Mouse (Mus musculus) forebrain, embryonic 13.5 days (tissue): ENCODE measurements around the gene Zcchc13. TPM values are rescaled to one million over a fixed set of nuclear protein-coding genes. Genes with fewer than 3 reads are reported as not detected.

Source experiments
- ATAC-seq: fragments of 200-750 bp; cut with Nextera tagmentation; 2 replicates; pipeline ENCODE4 v1.8.0; 2017
- H3K27ac ChIP-seq: fragments of 300-500 bp; sonication (generic); 2 replicates; pipeline ENCODE4 v1.5.1; 2015; ENCODE audit warnings: inconsistent platforms, mild to moderate bottlenecking, moderate library complexity
- H3K27me3 ChIP-seq: fragments of 300-500 bp; sonication (generic); 2 replicates; pipeline ENCODE4 v1.6.1; 2015; ENCODE audit warnings: mild to moderate bottlenecking, inconsistent platforms
- H3K36me3 ChIP-seq: fragments of 300-500 bp; sonication (generic); 2 replicates; pipeline ENCODE4 v1.6.1; 2015; ENCODE audit warnings: mild to moderate bottlenecking, inconsistent platforms; ENCODE audit not compliant: poor library complexity, severe bottlenecking
- H3K4me1 ChIP-seq: fragments of 300-500 bp; sonication (generic); 2 replicates; pipeline ENCODE4 v1.6.1; 2015; ENCODE audit warnings: inconsistent platforms
- H3K4me2 ChIP-seq: fragments of 300-500 bp; sonication (generic); 2 replicates; pipeline ENCODE4 v1.6.1; 2015; ENCODE audit warnings: inconsistent platforms, mild to moderate bottlenecking, moderate library complexity
- H3K4me3 ChIP-seq: fragments of 300-500 bp; sonication (generic); 2 replicates; pipeline ENCODE4 v1.5.1; 2015; ENCODE audit warnings: mild to moderate bottlenecking, inconsistent platforms
- H3K9ac ChIP-seq: fragments of 300-500 bp; sonication (generic); 2 replicates; pipeline ENCODE4 v1.6.1; 2015; ENCODE audit warnings: mild to moderate bottlenecking, inconsistent platforms
- H3K9me3 ChIP-seq: fragments of 300-500 bp; sonication (generic); replicated peaks from 2 replicates; pipeline ENCODE4 v1.6.1; 2016; ENCODE audit warnings: inconsistent platforms
- WGBS: fragments of 180-500 bp; shearing (Covaris S2); methylation state at CpG from one replicate; pipeline ENCODE4 v1.1.7; 2015; 5-methylcytosine and 5-hydroxymethylcytosine counted together
- polyA plus RNA-seq: library from polyadenylated mRNA; unstranded; fragments of >200 nt; fragmentation: Nextera tagmentation; extraction: Ambion mirVana; gene quantifications from 2 replicates; pipeline ENCODE4 v1.2.1, GENCODE M21; 2015

Gene Zcchc13
- polyA plus RNA-seq, 1 experiment from 2014 or later: not detected

- H3K27me3 ChIP-seq: no peaks in the 10 kb centered on the region
- peaks cover 7% of the 10 kb centered on the region; the same call in 1 of the 2 replicates for H3K36me3 ChIP-seq
- peak overlapping the region; percentile 45 for H3K9ac ChIP-seq
- H3K9me3 ChIP-seq: no peaks in the 10 kb centered on the region
- H3K27ac ChIP-seq: peak overlapping the region; percentile 89
- ATAC-seq: 0 out of 2 replicates have a peak, but pooled peaks have one; percentile 1
- H3K4me2 ChIP-seq: peak overlapping the region; percentile 61
- peaks cover 19% of the 10 kb centered on the region for H3K4me1 ChIP-seq
- WGBS: 29% methylated on average over 8 of the region's 8 CpGs
- H3K4me3 ChIP-seq: peak overlapping the region; percentile 42
Observed at GRCm38 (mm10) chrX:103617405-103618095, 12.8 kb upstream of the Zcchc13 start.

DNA sequence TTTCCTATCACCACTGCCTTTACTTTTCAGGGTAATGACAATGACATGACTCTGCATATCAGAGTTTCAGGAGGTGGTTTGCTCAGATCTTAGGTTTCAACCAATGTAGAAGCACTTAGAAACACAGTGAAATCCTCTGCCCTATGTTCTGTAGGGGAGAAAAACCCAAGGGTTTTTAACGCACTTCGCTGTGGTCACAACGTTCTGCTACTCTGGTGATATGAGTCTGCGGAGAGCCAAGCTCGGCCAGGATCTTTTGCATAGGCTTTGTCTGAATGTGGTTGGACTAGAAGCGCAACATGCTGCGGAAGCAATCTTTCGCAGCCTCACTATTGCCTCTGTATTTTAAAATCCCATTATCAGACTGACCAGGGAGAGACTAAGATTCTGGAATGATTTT, 8.6 kb upstream of the Zcchc13 start:
- peak overlapping the region; percentile 42 for H3K4me3 ChIP-seq
- WGBS: 13% methylated on average over 8 of the region's 8 CpGs
- peak overlapping the region; percentile 88 for H3K27ac ChIP-seq
- H3K9me3 ChIP-seq: no peaks in the 10 kb centered on the region
- H3K4me2 ChIP-seq: peak overlapping the region; percentile 66
- ATAC-seq: no peak; the same call in 1 of the 2 replicates
- peaks cover 11% of the 10 kb centered on the region; the same call in 1 of the 2 replicates for H3K4me1 ChIP-seq
- no peaks in the 10 kb centered on the region for H3K27me3 ChIP-seq
- H3K9ac ChIP-seq: peak overlapping the region; percentile 73
- no peaks in the 10 kb centered on the region for H3K36me3 ChIP-seq

DNA sequence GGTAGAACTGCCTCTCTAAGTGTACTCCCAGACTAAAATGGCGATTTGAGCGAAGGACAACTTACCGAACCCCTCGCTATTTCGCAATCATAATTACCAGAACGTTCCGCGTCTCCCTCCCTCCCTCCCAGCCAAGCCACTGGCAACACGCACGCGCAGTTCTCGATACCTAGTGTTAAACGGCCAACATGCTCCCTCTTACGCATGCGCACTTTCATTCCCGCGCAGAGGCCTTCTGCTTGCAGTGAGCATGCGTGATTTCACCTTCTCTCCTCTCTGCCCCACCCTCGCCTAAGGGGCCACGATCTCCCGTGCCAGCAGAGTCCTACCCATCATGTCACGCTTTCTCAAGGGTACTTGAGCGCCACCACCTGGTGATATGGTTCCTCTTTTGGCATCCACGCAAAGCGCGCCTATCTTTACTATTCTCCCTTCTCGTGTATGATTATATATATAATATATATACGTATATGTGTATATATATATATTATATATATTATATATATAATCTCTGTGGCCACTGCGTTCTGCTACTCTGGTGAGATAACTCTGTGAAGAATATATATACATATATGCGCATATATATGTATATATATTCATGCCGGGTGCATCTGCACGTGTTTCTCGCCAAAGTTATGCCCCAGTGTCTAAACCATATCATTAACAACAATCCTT, 8.0 kb upstream of the Zcchc13 start:
- WGBS: 1% methylated on average over 33 of the region's 33 CpGs
- Histone ChIP-seq H3K9ac (peak overlapping the region; percentile 73), H3K27me3 (no peaks in the 10 kb centered on the region), H3K9me3 (no peaks in the 10 kb centered on the region), H3K36me3 (no peaks in the 10 kb centered on the region), H3K27ac (peak overlapping the region; percentile 88), H3K4me1 (peaks cover 11% of the 10 kb centered on the region; the same call in 1 of the 2 replicates), H3K4me3 (peak overlapping the region; percentile 47), H3K4me2 (peak overlapping the region; percentile 66)
- peak; percentile 96 for ATAC-seq

DNA sequence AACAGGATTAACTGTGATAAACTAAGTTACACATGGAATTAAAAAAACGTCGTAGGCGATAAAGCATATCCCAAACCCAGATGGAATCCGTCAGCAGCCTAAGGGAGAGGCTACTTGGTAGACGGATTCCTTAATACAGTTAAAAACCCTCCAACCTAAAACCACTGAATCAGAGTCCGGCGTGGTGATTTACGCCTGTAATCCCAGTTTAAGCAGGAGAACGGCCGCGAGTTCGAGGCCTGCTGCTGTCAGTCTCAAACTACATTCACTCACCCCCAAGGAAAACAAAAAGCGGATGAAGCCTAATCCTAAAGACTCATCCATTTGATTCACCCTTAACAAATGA, 7.5 kb upstream of the Zcchc13 start:
- Histone ChIP-seq H3K9ac (peak overlapping the region; percentile 66), H3K36me3 (no peaks in the 10 kb centered on the region), H3K4me2 (peak overlapping the region; percentile 66), H3K9me3 (no peaks in the 10 kb centered on the region), H3K27ac (no peak overlapping the region), H3K27me3 (no peaks in the 10 kb centered on the region), H3K4me1 (peaks cover 7% of the 10 kb centered on the region; the same call in 1 of the 2 replicates), H3K4me3 (peak overlapping the region; percentile 47)
- no peak for ATAC-seq
- 4% methylated on average over 13 of the region's 13 CpGs for WGBS

DNA sequence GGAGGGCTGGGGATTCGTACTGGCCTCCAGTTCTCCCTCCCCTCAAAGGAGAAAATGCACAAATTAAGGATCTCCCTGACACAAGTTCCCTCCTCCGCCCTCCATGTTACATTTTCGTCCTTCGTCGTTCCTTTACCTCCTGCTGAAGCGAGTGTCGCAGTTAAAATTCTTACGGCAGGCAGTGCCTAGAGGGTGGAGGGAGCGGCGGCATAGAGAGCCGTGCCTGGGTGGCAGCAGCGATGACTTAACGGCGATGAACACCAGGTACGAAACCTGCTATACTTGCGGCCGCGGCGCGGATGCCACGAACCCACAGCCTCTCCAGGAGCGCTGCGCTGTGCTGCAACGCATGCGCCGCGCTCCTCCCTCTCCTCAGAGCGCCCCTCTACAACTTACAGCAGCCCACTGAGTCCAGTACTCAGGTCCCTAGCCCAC, 7.0 kb upstream of the Zcchc13 start:
- ATAC-seq: peak; percentile 41; the same call in 1 of the 2 replicates
- H3K27ac ChIP-seq: 0 out of 2 replicates have a peak overlapping the region, but pooled peaks have one; percentile 31
- no peaks in the 10 kb centered on the region for H3K9me3 ChIP-seq
- H3K27me3 ChIP-seq: no peaks in the 10 kb centered on the region
- peak overlapping the region; percentile 47 for H3K4me3 ChIP-seq
- 0% methylated on average over 27 of the region's 28 CpGs for WGBS
- peaks cover 7% of the 10 kb centered on the region; the same call in 1 of the 2 replicates for H3K4me1 ChIP-seq
- peak overlapping the region; percentile 66 for H3K4me2 ChIP-seq
- H3K9ac ChIP-seq: peak overlapping the region; percentile 66
- H3K36me3 ChIP-seq: no peaks in the 10 kb centered on the region

DNA sequence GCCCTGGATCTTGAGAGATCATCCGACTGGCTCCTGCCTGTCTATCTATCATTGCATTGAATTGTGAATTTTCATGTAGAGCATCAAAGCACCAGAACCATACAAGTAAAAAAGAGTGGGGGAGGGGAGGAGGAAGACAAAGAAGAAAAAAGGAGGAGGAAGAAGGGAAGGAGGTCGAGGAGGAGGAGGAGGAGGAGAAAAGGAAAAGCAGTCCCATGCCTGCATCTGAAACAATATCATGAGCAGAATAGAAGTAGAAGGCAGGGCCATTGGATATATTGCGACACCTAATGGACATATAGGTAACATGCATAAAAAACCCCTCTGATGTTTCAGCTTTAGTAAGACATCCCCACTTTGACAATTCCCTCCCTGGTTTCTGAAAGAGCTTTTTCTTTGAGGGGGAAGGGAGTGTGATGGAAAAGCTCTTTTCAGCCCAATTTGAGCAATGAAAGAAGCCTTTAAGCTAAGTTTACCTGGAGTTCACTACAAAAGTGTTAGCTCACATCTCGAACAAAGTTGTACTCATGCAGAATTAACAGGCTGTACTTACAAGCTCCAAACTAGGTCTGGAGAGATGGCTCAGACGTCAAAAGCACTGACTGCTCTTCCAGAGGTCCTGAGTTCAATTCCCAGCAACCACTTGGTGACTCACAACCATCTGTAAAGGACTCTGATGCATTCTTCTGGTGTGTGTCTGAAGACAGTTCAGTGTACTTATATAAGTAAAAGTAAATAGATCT, 5.8 kb upstream of the Zcchc13 start:
- H3K4me2 ChIP-seq: no peak overlapping the region
- H3K4me1 ChIP-seq: peaks cover 7% of the 10 kb centered on the region; the same call in 1 of the 2 replicates
- H3K4me3 ChIP-seq: no peak overlapping the region
- H3K27ac ChIP-seq: no peak overlapping the region
- H3K27me3 ChIP-seq: no peaks in the 10 kb centered on the region
- H3K9ac ChIP-seq: no peak overlapping the region
- no peaks in the 10 kb centered on the region for H3K9me3 ChIP-seq
- H3K36me3 ChIP-seq: no peaks in the 10 kb centered on the region
- 16% methylated on average over 5 of the region's 5 CpGs for WGBS
- no peak for ATAC-seq

GRCm38 (mm10) chrX:103628890-103629289, 1.5 kb upstream of the Zcchc13 start:
- 59% methylated on average over 1 of the region's 1 CpGs for WGBS
- Histone ChIP-seq H3K27ac (no peak overlapping the region), H3K4me1 (no peaks in the 10 kb centered on the region), H3K36me3 (no peaks in the 10 kb centered on the region), H3K9me3 (no peaks in the 10 kb centered on the region), H3K4me3 (no peak overlapping the region), H3K4me2 (no peak overlapping the region), H3K27me3 (0 out of 2 replicates have a peak, but pooled peaks cover 12% of the 10 kb centered on the region), H3K9ac (no peak overlapping the region)
- no peak for ATAC-seq

GRCm38 (mm10) chrX:103633895-103634294, 3.5 kb downstream of the Zcchc13 start:
- Histone ChIP-seq H3K4me3 (no peak overlapping the region), H3K9me3 (no peaks in the 10 kb centered on the region), H3K27ac (no peak overlapping the region), H3K27me3 (peaks cover 27% of the 10 kb centered on the region), H3K9ac (no peak overlapping the region), H3K4me2 (no peak overlapping the region), H3K4me1 (no peaks in the 10 kb centered on the region), H3K36me3 (no peaks in the 10 kb centered on the region)
- ATAC-seq: no peak

- H3K4me1 ChIP-seq: no peaks in the 10 kb centered on the region
- H3K27me3 ChIP-seq: peaks cover 20% of the 10 kb centered on the region
- no peaks in the 10 kb centered on the region for H3K36me3 ChIP-seq
- no peak for ATAC-seq
- H3K27ac ChIP-seq: no peak overlapping the region
- no peaks in the 10 kb centered on the region for H3K9me3 ChIP-seq
- no peak overlapping the region for H3K4me3 ChIP-seq
- no peak overlapping the region for H3K4me2 ChIP-seq
- H3K9ac ChIP-seq: no peak overlapping the region
Observed at GRCm38 (mm10) chrX:103636021-103636420, 5.6 kb downstream of the Zcchc13 start.

DNA sequence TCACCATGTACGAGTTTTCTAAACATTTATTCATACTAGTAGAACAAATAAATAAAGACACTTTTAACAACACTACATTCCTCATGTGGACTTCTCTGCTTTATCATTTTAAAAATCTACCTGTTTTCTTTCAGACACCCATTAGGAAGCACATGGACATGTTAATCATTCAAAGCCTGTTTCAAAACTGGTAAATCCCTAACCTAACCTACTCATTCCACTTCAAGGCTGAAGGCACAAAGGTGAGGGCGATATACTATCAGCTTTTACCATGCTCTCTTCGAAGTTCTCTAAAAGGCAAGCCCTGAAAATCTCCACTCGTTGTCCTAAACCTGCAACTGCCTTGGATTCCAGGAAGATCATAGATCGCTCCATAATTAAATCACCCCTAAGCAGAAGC, 8.2 kb downstream of the Zcchc13 start:
- no peak overlapping the region for H3K27ac ChIP-seq
- H3K27me3 ChIP-seq: peaks cover 18% of the 10 kb centered on the region
- H3K9ac ChIP-seq: no peak overlapping the region
- no peak overlapping the region for H3K4me2 ChIP-seq
- WGBS: 81% methylated on average over 5 of the region's 5 CpGs
- H3K4me1 ChIP-seq: no peaks in the 10 kb centered on the region
- H3K9me3 ChIP-seq: no peaks in the 10 kb centered on the region
- no peak overlapping the region for H3K4me3 ChIP-seq
- no peak for ATAC-seq
- H3K36me3 ChIP-seq: no peaks in the 10 kb centered on the region

GRCm38 (mm10) chrX:103644301-103644700, 13.9 kb downstream of the Zcchc13 start:
- no peaks in the 10 kb centered on the region for H3K4me1 ChIP-seq
- no peak overlapping the region for H3K4me3 ChIP-seq
- H3K36me3 ChIP-seq: no peaks in the 10 kb centered on the region
- H3K9ac ChIP-seq: no peak overlapping the region
- peaks cover 3% of the 10 kb centered on the region; the same call in 1 of the 2 replicates for H3K27me3 ChIP-seq
- no peak overlapping the region for H3K27ac ChIP-seq
- H3K4me2 ChIP-seq: no peak overlapping the region
- WGBS: 59% methylated on average over 1 of the region's 1 CpGs
- H3K9me3 ChIP-seq: no peaks in the 10 kb centered on the region
- no peak for ATAC-seq

- H3K36me3 ChIP-seq: no peaks in the 10 kb centered on the region
- ATAC-seq: no peak
- no peaks in the 10 kb centered on the region for H3K4me1 ChIP-seq
- no peak overlapping the region for H3K27ac ChIP-seq
- WGBS: 50% methylated on average over 1 of the region's 1 CpGs
- H3K27me3 ChIP-seq: peaks cover 14% of the 10 kb centered on the region; the same call in 1 of the 2 replicates
- H3K4me2 ChIP-seq: no peak overlapping the region
- H3K9ac ChIP-seq: no peak overlapping the region
- H3K4me3 ChIP-seq: no peak overlapping the region
- no peaks in the 10 kb centered on the region for H3K9me3 ChIP-seq
Observed at GRCm38 (mm10) chrX:103652048-103652447, 21.7 kb downstream of the Zcchc13 start.
